ENCODE assay signal across 35 mouse cellular contexts in genomic region chr3:130228186-130228585, GRCm38 (mm10).
"Had no signal": no experiment of that assay in that cellular context is flagged by ENCODE, and none has a peak within 500 bp of the region (broad histone marks: within the 10 kb centered on the region; RNA-seq: fewer than 3 reads in every experiment).

No protein-coding gene starts in this region.

- ATAC-seq: hindbrain, embryonic 16.5 days; hindbrain, postnatal 0 days; inflammation-experienced regulatory T-cells, adult 6 months; intestine, embryonic 15.5 days; intestine, embryonic 16.5 days; intestine, postnatal 0 days had no signal

- H3K4me2 ChIP-seq: heart, embryonic 11.5 days; heart, embryonic 12.5 days; heart, embryonic 13.5 days; heart, embryonic 15.5 days; hindbrain, embryonic 12.5 days; hindbrain, embryonic 13.5 days; hindbrain, embryonic 14.5 days; hindbrain, embryonic 15.5 days; intestine, embryonic 15.5 days; kidney, embryonic 15.5 days had no signal

- H3K4me3 ChIP-seq: heart, embryonic 10.5 days; heart, embryonic 12.5 days; heart, embryonic 13.5 days; heart, embryonic 15.5 days; hindbrain, embryonic 10.5 days; hindbrain, embryonic 12.5 days; hindbrain, embryonic 13.5 days; hindbrain, embryonic 15.5 days; intestine, embryonic 15.5 days; kidney, embryonic 15.5 days; layer of hippocampus, adult 2 months had no signal

- H3K9ac ChIP-seq: heart, embryonic 12.5 days; heart, embryonic 13.5 days; heart, embryonic 15.5 days; hindbrain, embryonic 12.5 days; hindbrain, embryonic 13.5 days; hindbrain, embryonic 14.5 days; hindbrain, embryonic 15.5 days; intestine, embryonic 15.5 days; kidney, embryonic 15.5 days had no signal

- H3K9me3 ChIP-seq: heart, embryonic 10.5 days; heart, embryonic 15.5 days; hindbrain, embryonic 10.5 days; hindbrain, embryonic 12.5 days; hindbrain, embryonic 13.5 days; hindbrain, embryonic 15.5 days; intestine, embryonic 15.5 days had no signal

- H3K36me3 ChIP-seq: heart, embryonic 10.5 days; heart, embryonic 12.5 days; heart, embryonic 13.5 days; heart, embryonic 15.5 days; hindbrain, embryonic 10.5 days; hindbrain, embryonic 12.5 days; hindbrain, embryonic 13.5 days; hindbrain, embryonic 15.5 days; intestine, embryonic 15.5 days; kidney, embryonic 15.5 days had no signal

- DNase-seq: heart, postnatal 10 days; heart, postnatal 14 days; heart, postnatal 36 days; heart, postnatal 4 days; kidney, adult 11 months; kidney, adult 18-20 months; kidney, adult 2 months; kidney, adult 8-10 months; kidney, adult 9 months; kidney, postnatal 10 days; kidney, postnatal 14 days; kidney, postnatal 25 days; kidney, postnatal 36 days; kidney, postnatal 4 days; layer of hippocampus, adult 9-11 months; layer of hippocampus, postnatal 36 days had no signal

- H3K4me1 ChIP-seq: heart, embryonic 10.5 days; heart, embryonic 12.5 days; heart, embryonic 13.5 days; heart, embryonic 15.5 days; hindbrain, embryonic 10.5 days; hindbrain, embryonic 12.5 days; hindbrain, embryonic 13.5 days; hindbrain, embryonic 15.5 days; intestine, embryonic 15.5 days; kidney, embryonic 15.5 days had no signal

- H3K27me3 ChIP-seq: heart, embryonic 12.5 days; heart, embryonic 13.5 days; heart, embryonic 15.5 days; hindbrain, embryonic 12.5 days; hindbrain, embryonic 13.5 days; hindbrain, embryonic 15.5 days; intestine, embryonic 15.5 days; kidney, embryonic 15.5 days had no signal

- H3K27ac ChIP-seq: heart, embryonic 10.5 days; heart, embryonic 13.5 days; heart, embryonic 15.5 days; hindbrain, embryonic 10.5 days; hindbrain, embryonic 12.5 days; hindbrain, embryonic 13.5 days; hindbrain, embryonic 14.5 days; hindbrain, embryonic 15.5 days; hindbrain, postnatal 0 days; intestine, embryonic 15.5 days; kidney, embryonic 15.5 days; kidney, postnatal 0 days; layer of hippocampus, adult 2 months had no signal
